Mouse (Mus musculus) limb, embryonic 11.5 days (tissue): ENCODE results near the gene Sema4a. TPM values are rescaled to one million over a fixed set of nuclear protein-coding genes. Genes with fewer than 3 reads are reported as not detected.

ENCODE experiments used
- microRNA-seq: library from miRNA; unstranded; fragments of <30 nt; microRNA quantifications from one replicate; pipeline ENCODE4, GENCODE M21; 2016
- polyA plus RNA-seq: library from polyadenylated mRNA; unstranded; fragments of >200 nt; fragmentation: Nextera tagmentation; extraction: Ambion mirVana; gene quantifications from 2 replicates; pipeline ENCODE4 v1.2.1, GENCODE M21; 2014

Gene Sema4a
- polyA plus RNA-seq, 1 experiment from 2014 or later: 5.4 TPM

Small RNA genes within 50 kb of the gene (microRNA-seq; reads per million reads assigned to microRNA genes)
- gene Mir7011: not detected

Other genes with a start within 250 kb of the Sema4a start
- 0.11 and 0.60 TPM in 2 replicates for gene Rhbg, start 206.5 kb downstream of the Sema4a start, polyA plus RNA-seq
- gene Gm38392, start 174.0 kb downstream of the Sema4a start, polyA plus RNA-seq: 0.37 and 0.59 TPM in 2 replicates
- 11.9 TPM in 2 replicates for gene Tsacc, start 164.2 kb downstream of the Sema4a start, polyA plus RNA-seq
- gene Cct3, start 164.1 kb downstream of the Sema4a start, polyA plus RNA-seq: 764 and 785 TPM in 2 replicates
- gene Glmp, start 136.2 kb downstream of the Sema4a start, polyA plus RNA-seq: 90.5 and 100 TPM in 2 replicates
- 1.8 and 3.3 TPM in 2 replicates for gene Tmem79, start 125.0 kb downstream of the Sema4a start, polyA plus RNA-seq
- 44.9 and 49.0 TPM in 2 replicates for gene Smg5, start 124.9 kb downstream of the Sema4a start, polyA plus RNA-seq
- gene Paqr6, start 96.6 kb downstream of the Sema4a start, polyA plus RNA-seq: 1.1 and 1.8 TPM in 2 replicates
- not detected in 2 replicates for gene Bglap3, start 88.4 kb downstream of the Sema4a start, polyA plus RNA-seq
- not detected in 2 replicates for gene Bglap2, start 82.5 kb downstream of the Sema4a start, polyA plus RNA-seq
- gene Bglap, start 76.7 kb downstream of the Sema4a start, polyA plus RNA-seq: not detected in 2 replicates
- 174 and 185 TPM in 2 replicates for gene Pmf1, start 50.9 kb downstream of the Sema4a start, polyA plus RNA-seq
- gene Slc25a44, start 36.0 kb downstream of the Sema4a start, polyA plus RNA-seq: 17.7 and 18.9 TPM in 2 replicates
- 20.3 and 20.4 TPM in 2 replicates for gene Lmna, start 48.8 kb upstream of the Sema4a start, polyA plus RNA-seq
- gene Mex3a, start 71.2 kb upstream of the Sema4a start, polyA plus RNA-seq: 42.6 and 43.5 TPM in 2 replicates
- gene Rab25, start 87.1 kb upstream of the Sema4a start, polyA plus RNA-seq: 2.4 and 3.1 TPM in 2 replicates
- 78.9 and 89.3 TPM in 2 replicates for gene Lamtor2, start 91.9 kb upstream of the Sema4a start, polyA plus RNA-seq
- gene Ubqln4, start 92.6 kb upstream of the Sema4a start, polyA plus RNA-seq: 80.1 and 85.3 TPM in 2 replicates
- 220 and 233 TPM in 2 replicates for gene Ssr2, start 114.7 kb upstream of the Sema4a start, polyA plus RNA-seq
- gene Arhgef2, start 144.8 kb upstream of the Sema4a start, polyA plus RNA-seq: 132 and 134 TPM in 2 replicates
- gene Rxfp4, start 192.0 kb upstream of the Sema4a start, polyA plus RNA-seq: not detected in 2 replicates
- gene Khdc4, start 224.6 kb upstream of the Sema4a start, polyA plus RNA-seq: 110 and 122 TPM in 2 replicates